Mouse (Mus musculus) midbrain, embryonic 11.5 days (tissue): ENCODE measurements around the gene Saxo1. TPM values are rescaled to one million over a fixed set of nuclear protein-coding genes. Genes with fewer than 3 reads are reported as not detected.

Experiments
- ATAC-seq: fragments of 200-750 bp; cut with Nextera tagmentation; 2 replicates; pipeline ENCODE4 v1.8.0; 2017; ENCODE audit warnings: moderate TSS enrichment, moderate library complexity; ENCODE audit not compliant: low FRiP score
- DNase-seq: peaks from one replicate; pipeline ENCODE4 v3.0.0; 2015; ENCODE audit warnings: low spot score; ENCODE audit errors: missing footprints
- H3K27ac ChIP-seq: fragments of 300-500 bp; sonication (generic); 2 replicates; pipeline ENCODE4 v1.5.1; 2014; ENCODE audit warnings: low read depth, low read length
- H3K27me3 ChIP-seq: fragments of 300-500 bp; sonication (generic); 2 replicates; pipeline ENCODE4 v1.6.1; 2014; ENCODE audit warnings: mild to moderate bottlenecking, low read length, moderate library complexity, mixed read lengths; ENCODE audit not compliant: control insufficient read depth, insufficient read depth
- H3K36me3 ChIP-seq: fragments of 300-500 bp; sonication (generic); 2 replicates; pipeline ENCODE4 v1.6.1; 2014; ENCODE audit warnings: mild to moderate bottlenecking, low read length, moderate library complexity, mixed read lengths; ENCODE audit not compliant: control insufficient read depth, insufficient read depth
- H3K4me1 ChIP-seq: fragments of 300-500 bp; sonication (generic); 2 replicates; pipeline ENCODE4 v1.6.1; 2014; ENCODE audit warnings: low read length; ENCODE audit not compliant: control insufficient read depth, insufficient read depth
- H3K4me2 ChIP-seq: fragments of 300-500 bp; sonication (generic); 2 replicates; pipeline ENCODE4 v1.6.1; 2014; ENCODE audit warnings: mild to moderate bottlenecking, moderate library complexity
- H3K4me3 ChIP-seq: fragments of 300-500 bp; sonication (generic); 2 replicates; pipeline ENCODE4 v1.5.1; 2014; ENCODE audit warnings: low read depth, low read length
- H3K9ac ChIP-seq: fragments of 300-500 bp; sonication (generic); 2 replicates; pipeline ENCODE4 v1.6.1; 2014; ENCODE audit warnings: low read length
- H3K9me3 ChIP-seq: fragments of 300-500 bp; sonication (generic); 2 replicates; pipeline ENCODE4 v1.6.1; 2016; ENCODE audit warnings: low read length; ENCODE audit not compliant: control insufficient read depth
- WGBS: fragments of 180-500 bp; shearing (Covaris S2); extraction: QIAGEN DNeasy Blood & Tissue Kit; methylation state at CpG from one replicate; pipeline ENCODE4 v1.1.7; 2014; 5-methylcytosine and 5-hydroxymethylcytosine counted together
- polyA plus RNA-seq: library from polyadenylated mRNA; unstranded; fragments of >200 nt; fragmentation: Nextera tagmentation; extraction: Ambion mirVana; gene quantifications from 2 replicates; pipeline ENCODE4 v1.2.1, GENCODE M21; 2014

Gene Saxo1
- polyA plus RNA-seq, 1 experiment from 2014 or later, result not detected

DNA sequence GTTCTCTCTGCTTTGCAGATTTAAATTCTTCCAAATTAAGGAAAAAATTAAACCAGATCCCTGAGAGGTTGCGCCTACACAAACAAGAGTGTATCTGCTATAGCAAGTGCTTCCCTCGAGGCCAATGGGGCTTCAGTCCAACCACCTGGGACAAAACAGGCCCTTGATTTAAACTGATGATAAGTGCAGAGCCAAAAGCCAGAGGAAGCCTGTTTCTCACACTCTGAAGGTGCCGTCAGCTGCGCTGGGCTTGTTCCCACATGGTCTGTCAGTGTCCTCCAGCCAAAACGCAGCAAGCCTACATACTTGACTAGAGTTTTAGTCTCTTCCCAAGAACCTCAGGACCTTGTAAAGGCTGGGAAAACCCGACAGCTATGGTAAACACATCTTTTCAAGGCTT, 53.5 kb downstream of the Saxo1 start:
- Histone ChIP-seq H3K4me3 (no peak overlapping the region), H3K36me3 (no peaks in the 10 kb centered on the region), H3K4me1 (no peaks in the 10 kb centered on the region), H3K9me3 (no peaks in the 10 kb centered on the region), H3K4me2 (no peak overlapping the region), H3K27ac (no peak overlapping the region), H3K9ac (no peak overlapping the region), H3K27me3 (no peaks in the 10 kb centered on the region)
- no peak for ATAC-seq
- no peak for DNase-seq
- 92% methylated on average over 6 of the region's 6 CpGs for WGBS

DNA sequence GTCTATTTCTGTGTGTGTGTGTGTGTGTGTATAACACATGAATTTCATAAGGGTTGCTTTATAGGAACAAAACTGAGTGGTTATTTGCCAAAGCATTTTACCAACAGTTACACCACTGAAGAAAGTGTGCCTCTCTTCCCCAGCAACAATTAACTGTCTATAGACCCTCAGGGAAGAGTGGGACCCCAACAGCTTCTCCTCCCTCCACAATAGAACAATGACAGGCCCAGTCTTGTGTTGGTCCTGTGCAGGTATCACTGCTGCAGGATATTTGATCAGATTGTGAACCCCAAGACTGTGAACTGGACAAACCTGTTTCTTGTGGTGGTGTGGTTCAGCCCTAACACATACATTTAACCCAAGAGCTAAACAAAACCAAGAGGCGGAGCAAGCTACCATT, 58.6 kb downstream of the Saxo1 start:
- no peaks in the 10 kb centered on the region for H3K36me3 ChIP-seq
- no peak overlapping the region for H3K4me3 ChIP-seq
- 92% methylated on average over 1 of the region's 1 CpGs for WGBS
- H3K9ac ChIP-seq, result no peak overlapping the region
- DNase-seq (no peak), ATAC-seq (no peak)
- no peaks in the 10 kb centered on the region for H3K27me3 ChIP-seq
- no peaks in the 10 kb centered on the region for H3K4me1 ChIP-seq
- no peaks in the 10 kb centered on the region for H3K9me3 ChIP-seq
- no peak overlapping the region for H3K4me2 ChIP-seq
- H3K27ac ChIP-seq, result no peak overlapping the region

DNA sequence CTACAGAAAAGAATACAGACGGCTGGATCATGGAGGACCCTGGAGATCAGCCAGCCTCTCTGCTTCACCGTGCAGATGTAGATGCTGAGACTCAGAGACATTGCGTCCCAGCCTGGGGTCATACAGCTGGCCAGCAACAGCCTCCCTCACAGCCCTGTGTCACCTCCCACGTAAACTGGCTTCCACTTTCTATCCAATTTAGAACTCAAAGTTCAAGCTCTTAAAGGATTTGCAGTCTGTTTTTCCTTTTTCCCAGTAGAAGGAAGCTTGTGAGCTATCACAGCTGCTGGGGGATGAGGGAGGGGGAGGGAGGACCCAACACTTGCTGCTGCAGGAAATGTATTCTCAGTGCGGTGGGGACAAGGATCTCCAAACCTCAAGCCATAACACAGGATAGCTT, 59.4 kb downstream of the Saxo1 start:
- Histone ChIP-seq H3K36me3 (no peaks in the 10 kb centered on the region), H3K4me1 (no peaks in the 10 kb centered on the region), H3K27ac (no peak overlapping the region), H3K4me3 (no peak overlapping the region), H3K4me2 (no peak overlapping the region), H3K9me3 (no peaks in the 10 kb centered on the region), H3K9ac (no peak overlapping the region), H3K27me3 (no peaks in the 10 kb centered on the region)
- 73% methylated on average over 5 of the region's 5 CpGs for WGBS
- DNase-seq (no peak), ATAC-seq (no peak)

DNA sequence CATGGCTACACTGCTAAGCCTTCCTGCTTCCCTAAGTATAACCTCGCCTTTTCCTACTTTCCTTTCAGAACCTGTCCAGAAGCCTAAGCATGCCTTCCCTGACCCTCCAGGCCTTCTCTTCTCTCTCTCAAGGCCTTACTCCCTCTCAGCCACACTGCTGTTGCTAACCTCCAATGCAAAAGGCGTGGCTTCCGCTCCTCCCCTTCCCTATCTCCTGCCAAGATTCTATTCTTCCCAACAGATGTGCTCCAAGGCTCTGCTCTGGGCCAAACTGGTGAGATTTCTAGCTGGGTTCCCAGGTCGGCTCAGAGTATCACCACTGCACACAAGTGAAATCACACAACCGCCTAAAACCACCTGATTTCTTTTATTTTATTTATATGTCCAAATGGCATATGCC, 69.0 kb downstream of the Saxo1 start:
- H3K4me1 ChIP-seq, result no peaks in the 10 kb centered on the region
- no peak overlapping the region for H3K4me2 ChIP-seq
- DNase-seq, result no peak
- no peaks in the 10 kb centered on the region for H3K36me3 ChIP-seq
- H3K27me3 ChIP-seq, result no peaks in the 10 kb centered on the region
- no peak for ATAC-seq
- 78% methylated on average over 5 of the region's 5 CpGs for WGBS
- no peak overlapping the region for H3K9ac ChIP-seq
- no peak overlapping the region for H3K27ac ChIP-seq
- H3K4me3 ChIP-seq, result no peak overlapping the region
- H3K9me3 ChIP-seq, result no peaks in the 10 kb centered on the region

DNA sequence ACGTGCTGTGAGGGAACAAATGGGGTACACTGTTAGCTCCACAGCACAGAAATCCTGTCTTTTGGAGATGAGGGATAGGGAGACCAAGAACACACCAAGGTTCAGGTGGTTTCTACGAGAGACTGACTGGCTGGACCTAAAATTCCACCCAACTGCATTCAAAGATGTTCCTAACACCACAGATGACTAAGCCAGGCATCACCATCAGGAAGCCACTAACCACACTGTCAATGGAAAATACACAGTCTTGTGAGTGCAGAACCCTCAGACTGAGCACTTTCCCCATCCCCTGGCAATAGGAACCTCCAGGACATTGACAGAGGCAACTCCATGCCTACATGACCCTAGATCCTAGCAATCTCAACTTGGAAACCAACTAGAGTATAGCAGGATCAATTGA, 71.2 kb downstream of the Saxo1 start:
- ATAC-seq (no peak), DNase-seq (no peak)
- H3K27me3 ChIP-seq, result no peaks in the 10 kb centered on the region
- no peak overlapping the region for H3K4me2 ChIP-seq
- no peaks in the 10 kb centered on the region for H3K4me1 ChIP-seq
- H3K9ac ChIP-seq, result no peak overlapping the region
- H3K4me3 ChIP-seq, result no peak overlapping the region
- 91% methylated on average over 2 of the region's 2 CpGs for WGBS
- H3K27ac ChIP-seq, result no peak overlapping the region
- no peaks in the 10 kb centered on the region for H3K9me3 ChIP-seq
- H3K36me3 ChIP-seq, result no peaks in the 10 kb centered on the region

DNA sequence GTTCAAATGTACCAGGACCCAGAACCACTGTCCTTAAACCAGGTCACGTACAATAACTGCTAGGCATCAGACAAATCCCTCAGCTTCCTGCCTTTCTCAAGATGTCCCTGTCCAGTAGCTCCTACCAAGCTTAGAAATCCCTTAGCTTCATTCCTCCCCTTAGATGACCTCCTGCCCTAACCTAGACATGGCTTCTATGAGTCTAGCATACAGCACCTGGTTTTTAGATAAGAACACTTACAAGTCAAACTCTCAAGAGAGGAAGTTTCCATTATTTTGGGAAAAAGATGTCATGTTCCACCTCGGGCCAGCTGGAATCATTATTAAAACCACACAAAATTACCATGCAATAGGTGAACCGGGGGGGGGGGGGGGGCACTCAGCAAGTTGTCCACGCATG, 71.6 kb downstream of the Saxo1 start:
- no peak for ATAC-seq
- 91% methylated on average over 4 of the region's 4 CpGs for WGBS
- Histone ChIP-seq H3K9me3 (no peaks in the 10 kb centered on the region), H3K4me2 (no peak overlapping the region), H3K27me3 (no peaks in the 10 kb centered on the region), H3K4me3 (no peak overlapping the region), H3K36me3 (no peaks in the 10 kb centered on the region), H3K9ac (no peak overlapping the region), H3K27ac (no peak overlapping the region), H3K4me1 (no peaks in the 10 kb centered on the region)
- DNase-seq, result no peak

DNA sequence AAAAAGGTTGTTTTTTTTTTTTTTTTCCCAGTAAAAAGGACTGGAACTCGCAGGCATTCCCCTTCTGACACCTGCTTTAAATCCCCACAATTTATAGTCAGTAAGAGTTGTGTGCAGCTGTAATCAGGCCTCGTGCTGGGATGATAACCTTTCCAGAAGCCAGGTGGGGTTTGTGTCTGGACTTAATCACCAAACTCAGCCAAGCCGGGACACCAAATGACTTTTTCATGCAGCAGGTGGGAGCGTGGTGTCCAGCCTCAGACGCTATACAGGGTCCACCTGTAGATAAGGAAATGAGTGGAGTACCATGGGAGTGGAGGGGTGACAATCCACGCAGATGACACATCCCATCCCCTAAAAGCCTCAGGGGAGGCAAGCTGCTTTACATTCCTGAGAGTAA, 73.1 kb downstream of the Saxo1 start:
- H3K9me3 ChIP-seq, result no peaks in the 10 kb centered on the region
- H3K27ac ChIP-seq, result no peak overlapping the region
- no peaks in the 10 kb centered on the region for H3K36me3 ChIP-seq
- H3K9ac ChIP-seq, result no peak overlapping the region
- 80% methylated on average over 6 of the region's 6 CpGs for WGBS
- no peaks in the 10 kb centered on the region for H3K4me1 ChIP-seq
- no peak for DNase-seq
- H3K27me3 ChIP-seq, result no peaks in the 10 kb centered on the region
- no peak overlapping the region for H3K4me3 ChIP-seq
- ATAC-seq, result no peak
- no peak overlapping the region for H3K4me2 ChIP-seq

DNA sequence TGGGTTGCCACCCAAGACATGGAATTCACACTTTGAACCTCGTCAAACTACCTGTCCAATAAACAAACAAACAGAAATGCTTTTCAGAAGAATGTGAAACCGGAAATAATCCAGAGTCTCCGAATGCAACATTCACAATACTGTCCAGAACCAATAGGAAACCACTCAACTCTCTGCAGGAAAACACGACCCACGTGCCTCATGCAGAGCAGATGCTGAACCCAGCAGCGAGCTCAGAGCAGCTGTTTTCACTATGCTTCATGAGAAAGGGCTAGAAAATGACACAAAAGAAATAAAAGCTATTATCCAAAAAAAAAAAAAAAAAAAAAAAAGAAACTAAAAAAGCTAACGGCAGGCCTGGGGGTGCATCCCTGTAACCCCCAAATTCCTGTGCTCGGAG, 74.4 kb downstream of the Saxo1 start:
- Histone ChIP-seq H3K9ac (no peak overlapping the region), H3K27me3 (no peaks in the 10 kb centered on the region), H3K4me3 (no peak overlapping the region), H3K4me2 (no peak overlapping the region), H3K9me3 (no peaks in the 10 kb centered on the region), H3K4me1 (no peaks in the 10 kb centered on the region), H3K27ac (no peak overlapping the region), H3K36me3 (no peaks in the 10 kb centered on the region)
- DNase-seq (no peak), ATAC-seq (no peak)
- WGBS, result 76% methylated on average over 8 of the region's 8 CpGs

DNA sequence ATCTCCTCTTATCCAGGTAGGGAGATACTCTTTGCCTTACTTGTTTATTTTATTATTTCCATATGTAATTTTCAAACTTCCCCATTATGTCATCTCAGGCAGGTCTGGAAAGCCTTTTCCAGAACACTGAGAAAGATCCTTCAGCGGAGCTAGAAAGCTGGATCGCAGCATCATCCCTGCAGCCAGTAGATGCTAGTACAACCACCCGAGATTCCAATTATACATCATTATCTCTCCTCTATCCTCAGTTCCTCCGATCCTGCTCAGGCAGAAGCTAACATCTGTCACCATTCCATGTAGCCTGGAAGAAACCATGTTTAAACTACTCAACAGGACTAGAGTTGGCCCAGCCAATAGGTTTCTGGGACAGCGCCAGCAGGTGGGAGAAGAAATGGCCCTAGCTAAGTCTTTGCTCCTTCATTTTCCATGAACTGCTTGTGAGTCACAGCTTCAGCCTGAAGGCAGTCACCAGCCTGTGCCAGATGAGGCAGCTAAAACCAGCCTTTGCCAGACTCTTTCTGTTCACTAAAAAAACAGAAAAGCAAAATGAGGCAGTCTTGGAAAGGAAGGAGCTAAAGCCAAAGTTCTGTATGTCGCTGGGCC, 75.0 kb downstream of the Saxo1 start:
- DNase-seq, result no peak
- Histone ChIP-seq H3K27ac (no peak overlapping the region), H3K36me3 (no peaks in the 10 kb centered on the region), H3K27me3 (no peaks in the 10 kb centered on the region), H3K9me3 (no peaks in the 10 kb centered on the region), H3K4me1 (no peaks in the 10 kb centered on the region), H3K4me3 (no peak overlapping the region), H3K9ac (no peak overlapping the region), H3K4me2 (no peak overlapping the region)
- WGBS, result 92% methylated on average over 6 of the region's 6 CpGs
- no peak for ATAC-seq

DNA sequence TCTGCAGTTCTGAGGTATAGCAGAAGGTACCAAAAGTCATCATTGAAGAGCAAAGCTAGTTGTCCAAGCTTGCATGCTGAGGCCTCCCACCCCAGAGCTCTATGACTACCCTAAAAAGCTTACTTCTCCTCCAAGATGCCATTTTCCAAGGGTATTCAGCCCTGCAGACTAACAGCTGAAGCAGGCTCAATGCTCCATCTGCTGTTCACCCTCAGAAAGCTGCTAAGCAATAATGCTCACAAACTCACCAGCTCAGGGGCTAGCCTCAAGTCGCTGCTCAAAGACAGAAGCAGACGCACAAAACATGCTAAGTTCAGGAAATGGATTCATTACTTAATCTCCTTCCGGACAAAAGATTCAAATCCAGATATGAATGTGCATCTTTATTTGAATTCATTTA, 77.2 kb downstream of the Saxo1 start:
- Histone ChIP-seq H3K4me3 (no peak overlapping the region), H3K27me3 (no peaks in the 10 kb centered on the region), H3K36me3 (no peaks in the 10 kb centered on the region), H3K4me1 (no peaks in the 10 kb centered on the region), H3K9me3 (no peaks in the 10 kb centered on the region), H3K4me2 (no peak overlapping the region), H3K27ac (no peak overlapping the region), H3K9ac (no peak overlapping the region)
- ATAC-seq, result no peak
- 86% methylated on average over 3 of the region's 3 CpGs for WGBS
- peak; percentile 59 for DNase-seq
